Mouse (Mus musculus): ENCODE results near the gene Mef2c.

Mef2c gene

DNA sequence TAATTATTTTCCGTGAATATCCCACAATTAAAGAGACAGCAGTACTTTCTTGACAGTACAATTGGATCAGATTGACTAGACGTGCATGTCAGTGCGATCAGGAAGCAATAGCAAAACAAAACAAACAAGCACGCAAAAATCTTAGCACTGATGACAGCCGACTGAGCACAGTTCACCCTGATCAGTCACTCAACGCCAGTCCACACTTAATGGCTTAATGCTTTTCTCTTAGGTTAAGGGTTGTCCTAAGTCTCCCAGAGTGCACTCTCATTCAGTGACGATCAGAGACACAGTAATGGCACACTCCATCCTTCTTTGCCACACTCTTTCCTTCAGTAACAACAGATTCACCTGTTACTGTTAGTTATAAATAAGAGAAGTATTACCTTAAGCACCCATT lies 157.3 kb downstream of the Mef2c start:
- in situ Hi-C loops (cut with MseI, MboI) = no loop called here

DNA sequence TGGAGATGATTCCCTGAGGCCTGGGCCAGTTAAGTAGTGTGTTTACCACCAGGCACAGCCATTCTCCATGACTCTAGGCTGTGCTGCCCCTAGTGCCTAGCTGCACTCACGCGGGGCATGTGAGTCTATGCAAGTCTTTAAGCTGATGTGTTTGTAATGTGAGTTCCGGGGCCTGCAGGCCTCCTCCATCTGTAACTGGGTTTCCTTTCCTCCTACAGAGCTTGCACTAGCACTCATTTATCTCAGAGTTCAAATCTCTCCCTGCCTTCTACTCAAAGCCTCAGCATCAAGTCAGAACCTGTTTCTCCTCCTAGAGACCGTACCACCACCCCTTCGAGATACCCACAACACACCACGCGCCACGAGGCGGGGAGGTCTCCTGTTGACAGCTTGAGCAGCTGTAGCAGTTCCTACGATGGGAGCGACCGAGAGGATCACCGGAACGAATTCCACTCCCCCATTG lies 158.3 kb downstream of the Mef2c start:
- in situ Hi-C loops (cut with MseI, MboI) = no loop called here

- in situ Hi-C loops (cut with MseI, MboI) = no loop called here
These were observed 162.3 kb downstream of the Mef2c start for GRCm38 (mm10) chr13:83666179-83666578.

GRCm38 (mm10) chr13:83667051-83667450 lies 163.2 kb downstream of the Mef2c start:
- in situ Hi-C loops (cut with MseI, MboI) = no loop called here

DNA sequence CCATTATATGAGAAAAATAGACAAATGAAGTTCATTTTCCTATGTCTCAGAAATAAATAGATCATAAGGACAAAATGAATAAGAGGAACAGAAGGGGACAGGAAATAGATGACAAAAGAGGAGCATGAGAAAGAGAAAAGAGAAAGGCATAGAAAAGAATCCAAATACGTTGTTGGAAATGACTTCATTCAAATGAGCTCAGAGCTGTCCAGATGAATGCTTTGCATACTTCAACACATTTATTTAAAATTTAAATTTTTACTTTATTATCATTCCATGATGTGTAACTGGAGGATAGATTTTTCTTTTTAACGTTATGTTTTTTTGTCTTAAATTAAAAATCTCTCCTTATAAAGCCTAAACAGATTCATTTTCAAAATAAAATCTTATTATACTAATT lies 203.8 kb downstream of the Mef2c start:
- in situ Hi-C loops (cut with MseI, MboI) = no loop called here

- in situ Hi-C loops (cut with MseI, MboI) = loop anchor here in 1 of 2 experiments (10.0 kb wide), 1 partner anchor 1042 kb away; no protein-coding TSS in a partner anchor
These were observed 209.0 kb downstream of the Mef2c start for GRCm38 (mm10) chr13:83712778-83713380.

DNA sequence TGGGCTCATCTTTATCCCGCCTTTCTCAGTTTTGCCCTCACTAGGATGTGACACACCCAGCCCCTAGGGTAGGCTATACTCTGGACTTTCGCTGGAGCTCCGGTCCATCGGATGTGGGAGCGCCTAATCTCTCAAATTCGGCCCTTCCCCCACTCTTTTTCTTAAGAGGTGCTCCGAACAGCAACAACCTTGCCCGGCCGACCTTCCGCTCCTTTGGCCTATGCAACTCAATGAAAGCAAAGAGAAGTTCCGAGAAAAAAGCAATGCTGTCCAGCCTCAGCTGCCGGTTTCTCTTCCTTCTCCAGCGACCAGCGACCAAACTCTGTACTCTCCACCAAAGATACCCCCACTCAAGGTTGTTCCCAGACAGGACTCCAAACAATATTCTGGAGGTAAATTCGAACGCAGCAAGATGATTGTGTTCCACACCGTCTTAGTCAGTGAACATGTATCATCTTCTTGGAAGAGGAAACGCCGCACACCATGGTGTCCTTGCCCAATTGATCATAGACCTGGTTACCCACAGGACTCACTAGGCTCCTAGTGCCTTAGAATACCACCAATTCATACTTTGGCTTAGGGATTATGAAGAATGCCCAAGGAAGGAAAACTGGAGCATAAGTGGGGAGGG lies 209.9 kb downstream of the Mef2c start:
- in situ Hi-C loops (cut with MseI, MboI) = loop anchor here in 1 of 2 experiments (10.0 kb wide), 1 partner anchor 1041 kb away; no protein-coding TSS in a partner anchor

- in situ Hi-C loops (cut with MseI, MboI) = loop anchor here in 1 of 2 experiments (10.0 kb wide), 1 partner anchor 1040 kb away; no protein-coding TSS in a partner anchor
These were observed 210.9 kb downstream of the Mef2c start for GRCm38 (mm10) chr13:83714466-83715307.

DNA sequence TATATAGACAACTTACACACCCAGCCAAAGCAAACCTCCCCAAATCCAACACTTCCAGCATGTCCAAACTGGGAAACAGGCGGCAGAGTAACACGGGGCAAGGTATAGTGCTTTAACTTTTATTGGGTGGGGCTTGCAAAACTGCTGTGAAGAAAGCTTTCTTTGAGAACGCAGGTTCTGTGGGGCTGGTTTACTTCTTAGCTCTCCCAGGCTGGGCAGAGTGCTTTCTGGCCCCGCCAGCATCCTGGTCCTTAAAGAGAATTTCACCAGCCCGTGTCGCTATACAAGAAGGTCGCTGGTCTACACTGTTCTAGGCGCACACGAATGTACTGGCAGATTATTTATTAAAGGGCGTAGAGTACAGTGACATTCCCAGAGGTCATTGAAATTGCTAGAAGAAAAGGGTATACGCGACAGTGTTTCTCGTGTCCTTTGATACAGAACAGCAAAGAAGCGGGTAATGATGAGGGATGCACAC lies 211.5 kb downstream of the Mef2c start:
- in situ Hi-C loops (cut with MseI, MboI) = loop anchor here in 1 of 2 experiments (10.0 kb wide), 1 partner anchor 1039 kb away; no protein-coding TSS in a partner anchor

DNA sequence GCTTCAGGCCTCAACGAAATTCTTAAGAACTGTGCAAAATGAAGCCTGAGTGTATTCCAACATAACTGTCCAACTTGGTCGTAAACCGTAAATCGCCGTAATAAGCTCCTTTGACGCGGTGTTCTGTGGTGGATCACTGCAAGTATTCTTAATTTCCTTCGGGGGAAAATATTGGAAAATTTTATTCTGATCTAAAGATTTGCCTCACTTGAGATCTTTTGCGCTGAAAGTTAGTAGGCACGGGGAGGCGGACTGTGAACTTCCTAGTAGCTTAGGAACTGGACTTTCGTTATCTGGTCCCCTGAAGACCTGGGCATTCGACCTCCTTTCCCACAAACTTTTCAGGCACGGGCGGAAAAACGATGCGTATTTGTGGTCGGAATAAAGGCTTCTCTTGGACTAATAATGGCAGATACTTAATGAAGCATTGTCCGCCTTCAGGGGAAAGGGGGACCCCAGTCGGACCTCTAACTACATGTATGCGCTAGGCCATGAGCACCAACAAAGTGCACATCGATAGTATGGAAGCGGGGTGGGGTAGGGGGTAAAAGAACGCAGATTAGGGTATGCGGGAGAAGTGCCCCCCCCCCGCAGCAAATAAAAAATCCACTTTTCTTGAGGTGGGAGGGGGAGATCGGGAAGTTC lies 212.3 kb downstream of the Mef2c start:
- in situ Hi-C loops (cut with MseI, MboI) = loop anchor here in 1 of 2 experiments (10.0 kb wide), 1 partner anchor 1039 kb away; no protein-coding TSS in a partner anchor

Data from mouse trophoblast stem cell (cell line).